Mouse (Mus musculus): ENCODE measurements at regions not wholly inside any gene's neighbourhood (a gene's known extent, or its start where the extent isn't known, plus 50 kb on each side); places are given as distances from the start of the nearest gene placed in this dataset.

GRCm38 (mm10) chr7:121214181-121214580, 132.7 kb downstream of the Otoa start:
- intact Hi-C loops (cut with DNase I): no loop called here

- intact Hi-C loops (cut with DNase I): no loop called here
Observed at GRCm38 (mm10) chr7:121215032-121215431, 133.6 kb downstream of the Otoa start.

DNA sequence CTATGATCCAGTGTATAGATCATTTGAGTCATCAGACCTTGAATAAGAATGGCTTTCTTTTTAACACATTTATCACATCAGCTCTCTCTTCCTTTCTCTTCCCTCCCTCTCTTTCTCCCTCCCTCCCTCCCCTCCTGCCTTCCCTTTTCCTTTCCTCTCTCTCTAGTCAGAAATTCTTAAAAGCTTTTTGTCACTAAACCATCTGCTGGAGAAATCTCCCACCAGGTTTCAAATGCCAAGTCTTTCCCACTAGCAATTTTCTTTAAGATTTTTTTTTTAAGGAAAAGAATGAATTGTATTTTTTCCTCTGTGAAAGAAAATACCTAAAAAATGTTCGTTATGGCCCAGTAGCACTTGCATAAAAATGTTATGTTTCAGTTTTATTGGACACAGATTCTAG, 134.3 kb downstream of the Otoa start:
- intact Hi-C loops (cut with DNase I): no loop called here

- intact Hi-C loops (cut with DNase I): no loop called here
Observed at GRCm38 (mm10) chr7:121218031-121218430, 136.6 kb downstream of the Otoa start.

GRCm38 (mm10) chr7:121221158-121221557, 139.7 kb downstream of the Otoa start:
- intact Hi-C loops (cut with DNase I): no loop called here

DNA sequence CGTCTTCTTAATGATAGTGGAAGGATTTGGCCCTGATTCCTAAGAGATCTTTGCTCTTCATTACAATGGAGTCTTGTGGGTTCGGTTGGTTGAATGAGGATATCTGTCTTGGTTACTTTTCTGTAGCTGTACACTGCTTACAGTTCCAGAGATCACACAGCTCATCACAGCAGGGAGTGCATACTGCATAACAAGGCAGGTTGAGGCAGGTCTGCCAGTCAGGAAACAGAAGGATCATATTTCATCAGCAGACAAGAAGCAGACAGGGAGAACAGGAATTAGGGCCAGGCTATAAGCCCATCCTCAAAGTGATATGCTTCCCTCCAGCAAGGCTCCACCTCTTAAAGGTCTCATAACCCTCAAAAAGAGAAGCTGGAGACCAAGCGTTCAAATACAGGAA, 150.4 kb downstream of the Otoa start:
- intact Hi-C loops (cut with DNase I): no loop called here

- intact Hi-C loops (cut with DNase I): no loop called here
Observed at GRCm38 (mm10) chr7:121234831-121235230, 153.4 kb downstream of the Otoa start.

- intact Hi-C loops (cut with DNase I): no loop called here
Observed at GRCm38 (mm10) chr7:121239731-121240130, 151.9 kb upstream of the Hs3st2 start.

- intact Hi-C loops (cut with DNase I): no loop called here
Observed at GRCm38 (mm10) chr7:121247845-121248244, 143.8 kb upstream of the Hs3st2 start.

DNA sequence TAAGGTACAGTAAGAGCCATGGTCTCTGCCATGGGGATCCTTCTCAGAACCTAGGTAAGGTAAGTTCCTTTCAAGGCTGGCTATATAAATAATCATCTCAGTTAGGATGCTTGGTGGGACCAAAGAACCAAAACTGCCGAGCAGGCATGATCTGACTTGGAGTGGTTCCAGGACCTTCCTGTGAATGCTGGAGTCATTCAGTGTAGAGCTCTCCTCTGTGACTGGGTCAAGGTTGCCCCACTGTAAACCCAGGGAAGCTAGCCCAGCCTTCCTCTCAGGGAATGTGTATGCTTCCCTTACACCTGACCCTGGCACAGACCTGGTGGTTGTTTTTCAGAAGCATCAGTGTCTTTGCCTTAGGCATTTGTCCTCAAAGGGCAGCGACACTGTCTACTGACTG, 134.2 kb upstream of the Hs3st2 start:
- intact Hi-C loops (cut with DNase I): loop anchor here (5.0 kb wide), 3 partner anchors 285 to 385 kb away; no protein-coding TSS in a partner anchor

GRCm38 (mm10) chr7:121258826-121259496, 132.7 kb upstream of the Hs3st2 start:
- intact Hi-C loops (cut with DNase I): loop anchor here (5.0 kb wide), 3 partner anchors 283 to 383 kb away; no protein-coding TSS in a partner anchor

DNA sequence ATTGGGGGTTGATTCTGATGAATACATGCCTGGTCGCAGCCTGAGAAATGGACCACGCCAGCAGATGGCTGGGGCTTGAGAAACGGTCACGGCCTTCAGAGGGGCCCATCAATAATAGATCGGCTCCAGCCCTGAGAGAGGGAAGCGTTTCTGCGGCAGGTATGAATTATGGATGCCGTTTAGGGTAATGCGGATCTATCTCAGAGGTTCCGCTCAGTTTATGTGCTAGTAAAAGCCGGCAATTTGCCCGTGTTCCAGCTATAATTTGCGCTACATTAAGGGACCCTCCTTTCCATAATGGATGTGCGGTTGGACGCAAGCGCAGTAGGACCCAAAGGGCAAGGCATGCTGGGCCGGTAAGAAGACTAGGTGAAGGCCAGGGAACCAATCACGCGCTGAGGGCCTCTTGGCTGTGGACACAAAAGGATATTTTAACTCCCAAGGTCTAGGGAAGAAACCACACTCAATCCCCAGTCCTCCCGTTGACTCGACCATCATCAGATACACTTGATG, 132.1 kb upstream of the Hs3st2 start:
- intact Hi-C loops (cut with DNase I): loop anchor here (5.0 kb wide), 3 partner anchors 283 to 383 kb away; no protein-coding TSS in a partner anchor

DNA sequence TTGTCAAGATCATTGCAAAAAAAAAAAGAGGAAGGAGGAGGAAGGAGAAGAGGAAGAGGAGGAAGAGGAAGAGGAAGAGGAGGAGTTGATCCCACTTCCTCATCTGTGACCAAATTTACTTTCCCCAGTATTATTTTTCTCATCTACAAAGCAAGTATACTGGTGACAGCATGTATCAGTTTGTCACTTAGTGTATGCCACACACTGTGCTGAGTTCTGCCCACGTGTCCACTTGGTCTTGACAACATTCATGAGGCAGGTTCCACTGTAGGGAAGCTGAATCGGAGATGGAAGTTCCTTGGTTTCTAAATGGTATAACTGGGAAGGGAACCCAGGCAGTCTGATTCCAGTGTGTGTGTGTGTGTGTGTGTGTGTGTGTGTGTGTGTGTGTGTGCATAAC, 122.3 kb upstream of the Hs3st2 start:
- intact Hi-C loops (cut with DNase I): no loop called here

GRCm38 (mm10) chr7:121280597-121280996, 111.1 kb upstream of the Hs3st2 start:
- intact Hi-C loops (cut with DNase I): no loop called here

- intact Hi-C loops (cut with DNase I): no loop called here
Observed at GRCm38 (mm10) chr7:121282154-121282553, 109.5 kb upstream of the Hs3st2 start.

DNA sequence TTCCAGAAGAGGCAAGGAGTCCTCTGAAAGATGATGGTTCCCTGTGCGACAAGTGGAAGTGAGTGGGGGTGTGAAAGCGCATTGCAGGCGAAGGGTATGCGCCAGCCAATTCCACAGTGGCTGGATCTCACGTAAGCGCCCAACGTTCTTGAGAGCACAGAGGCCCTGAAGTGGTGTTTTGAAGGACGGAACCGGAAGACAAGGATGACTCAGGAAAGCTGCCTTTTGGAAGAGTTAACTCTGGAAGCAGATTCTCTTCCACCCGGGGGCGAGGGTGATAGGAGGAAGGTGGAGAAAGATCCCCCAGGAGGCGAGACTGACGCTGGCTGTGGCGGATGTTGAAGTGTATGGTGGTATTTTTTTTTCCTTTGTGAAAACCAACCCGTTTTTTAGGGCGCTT, 101.9 kb upstream of the Hs3st2 start:
- intact Hi-C loops (cut with DNase I): no loop called here

DNA sequence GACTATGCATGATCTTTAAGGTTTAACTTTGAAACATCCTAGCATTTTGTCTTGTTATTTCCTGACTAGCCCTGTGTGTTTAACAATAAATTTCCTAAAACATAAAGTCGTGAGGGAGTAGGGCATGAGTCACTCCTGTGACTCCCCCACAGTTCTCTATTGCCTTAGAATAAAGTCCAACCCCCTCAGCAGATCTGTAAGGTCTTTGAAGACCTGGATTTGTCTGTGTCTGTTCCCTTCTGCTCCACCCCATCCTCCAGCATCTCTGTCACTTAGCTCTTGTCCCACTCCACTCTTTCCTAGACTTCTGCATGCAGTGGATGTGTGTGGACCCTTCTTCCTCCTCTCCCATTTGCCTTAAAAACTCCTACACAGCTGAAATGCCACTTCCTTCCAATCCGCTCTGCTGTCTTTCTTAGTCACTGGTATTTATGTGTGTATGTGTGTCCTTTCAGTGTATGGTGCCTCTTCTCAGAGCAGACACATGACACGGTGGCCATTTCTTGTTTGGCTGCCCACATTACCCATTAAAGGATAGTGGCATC, 95.4 kb upstream of the Hs3st2 start:
- intact Hi-C loops (cut with DNase I): no loop called here

DNA sequence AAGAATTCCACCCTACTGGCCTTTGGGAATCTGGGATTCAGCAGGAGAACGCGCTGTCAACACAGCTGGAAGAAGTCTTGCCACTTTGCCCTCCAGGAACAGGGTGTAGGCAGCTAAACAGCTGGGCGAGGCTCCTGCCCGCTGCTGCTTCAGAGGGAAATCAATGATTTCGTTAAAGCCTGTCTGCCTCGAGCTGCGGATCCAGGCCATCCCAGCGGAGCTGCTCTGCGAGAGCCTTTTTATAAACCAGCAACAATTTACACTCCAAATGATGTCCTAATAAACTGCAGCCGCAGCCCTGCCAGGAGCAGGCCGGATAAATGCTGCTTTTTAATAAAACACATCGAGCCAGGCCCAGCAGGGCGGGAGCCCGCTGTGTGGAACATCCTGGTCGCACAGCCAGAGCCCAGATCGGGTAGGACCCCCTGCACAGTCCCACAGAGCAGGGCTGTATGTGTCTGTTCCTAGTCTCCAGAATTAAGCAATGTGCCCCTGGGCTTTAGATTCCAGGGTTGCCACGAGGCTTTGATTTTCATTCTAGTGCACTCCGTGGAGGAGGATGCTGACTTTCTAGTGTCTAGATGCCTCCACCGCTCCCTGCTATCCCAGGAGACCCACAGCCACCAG, 78.6 kb upstream of the Hs3st2 start:
- intact Hi-C loops (cut with DNase I): no loop called here

DNA sequence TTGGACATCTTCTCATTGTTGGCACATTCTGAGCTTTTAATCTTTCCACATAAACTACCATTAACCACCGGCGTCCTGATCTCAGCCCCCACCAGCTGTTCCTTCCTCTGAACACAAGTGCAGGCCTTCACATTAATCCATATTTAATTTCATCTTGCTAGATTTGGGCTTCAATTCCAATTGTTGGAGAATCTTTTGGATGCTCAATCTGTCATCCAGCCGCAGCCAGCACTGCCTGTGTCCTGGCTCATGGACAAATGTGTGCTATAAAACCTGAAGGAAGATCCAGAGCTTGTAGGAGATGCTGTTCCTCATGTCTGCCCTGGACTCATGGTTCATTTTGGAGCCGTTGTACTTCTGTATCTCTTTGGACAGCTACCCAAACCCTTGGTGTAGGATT, 77.1 kb upstream of the Hs3st2 start:
- intact Hi-C loops (cut with DNase I): no loop called here

DNA sequence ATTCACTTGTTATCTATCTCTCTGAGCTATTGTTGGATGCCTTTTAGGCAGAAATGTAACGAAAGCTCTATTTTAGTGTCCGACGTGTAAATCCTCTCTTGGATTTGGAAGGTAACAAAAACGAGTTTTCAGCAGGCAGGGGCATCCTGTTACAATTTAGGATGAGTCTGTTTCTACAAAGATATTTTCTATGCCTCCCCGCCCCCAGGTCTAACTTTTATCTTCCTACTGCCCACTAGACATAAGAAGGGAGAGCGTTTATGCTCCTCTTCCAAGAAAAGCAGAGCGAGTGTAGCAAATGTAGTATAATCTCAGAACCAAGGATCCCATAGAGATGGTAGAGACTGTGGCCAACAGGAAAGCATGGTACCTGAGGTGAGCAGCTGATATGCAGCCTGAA, 62.4 kb upstream of the Hs3st2 start:
- intact Hi-C loops (cut with DNase I): no loop called here

GRCm38 (mm10) chr7:121332532-121332931, 59.1 kb upstream of the Hs3st2 start:
- intact Hi-C loops (cut with DNase I): no loop called here

DNA sequence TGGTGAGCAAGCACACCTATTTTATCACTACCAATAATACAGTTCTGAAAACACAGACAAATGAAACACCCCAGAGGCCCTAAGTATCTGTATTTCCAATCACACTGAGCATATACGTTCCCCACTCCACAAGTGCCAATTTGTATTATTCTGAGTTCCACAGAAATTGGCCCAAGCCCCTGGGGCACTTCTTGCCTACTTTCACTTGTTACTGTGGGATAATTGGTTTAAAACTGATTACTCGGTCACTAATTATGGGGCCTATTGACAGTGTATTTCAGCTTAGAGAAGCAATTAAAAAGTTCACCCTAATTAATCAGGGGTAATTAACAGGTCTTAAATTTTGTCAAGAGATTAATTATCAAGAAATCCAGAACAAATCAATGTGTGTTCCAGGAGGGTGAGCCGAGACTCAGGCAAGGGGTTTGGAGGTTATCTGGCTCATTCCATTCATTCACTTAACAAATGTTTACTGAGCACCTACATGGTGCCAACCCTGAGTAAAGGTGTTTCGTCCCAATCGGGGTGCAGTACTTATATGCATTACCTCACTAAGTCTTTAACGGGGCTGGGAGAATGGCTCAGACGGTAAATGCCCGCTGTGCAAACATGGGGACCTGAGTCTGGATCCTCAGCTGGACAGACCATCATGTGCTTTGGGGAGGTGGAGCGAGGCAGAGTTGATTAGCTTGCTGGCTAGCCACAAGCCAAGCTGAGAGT, 56.1 kb upstream of the Hs3st2 start:
- intact Hi-C loops (cut with DNase I): no loop called here

All from adrenal gland (tissue).